Mouse (Mus musculus): ENCODE data around the gene Zfp64.

Gene Zfp64

GRCm38 (mm10) chr2:168848553-168848952 lies 106.8 kb downstream of the Zfp64 start:
- CTCF ChIA-PET: no interaction called here

GRCm38 (mm10) chr2:168846180-168846720 lies 109.1 kb downstream of the Zfp64 start:
- CTCF ChIA-PET: no interaction called here
